Mouse (Mus musculus) liver, embryonic 12.5 days (tissue): Measurements from ENCODE around the gene Cask. TPM values are rescaled to one million over a fixed set of nuclear protein-coding genes. Genes with fewer than 3 reads are reported as not detected.

Experiments
- ATAC-seq: fragments of 200-750 bp; cut with Nextera tagmentation; 2 replicates; pipeline ENCODE4 v1.8.0; 2017; ENCODE audit warnings: moderate number of reproducible peaks, mild to moderate bottlenecking, moderate library complexity
- H3K27ac ChIP-seq: fragments of 300-500 bp; sonication (generic); 2 replicates; pipeline ENCODE4 v1.5.1; 2016; ENCODE audit warnings: mild to moderate bottlenecking
- H3K27me3 ChIP-seq: fragments of 300-500 bp; sonication (generic); replicated peaks from 2 replicates; pipeline ENCODE4 v1.6.1; 2016; ENCODE audit warnings: mild to moderate bottlenecking, moderate library complexity
- H3K36me3 ChIP-seq: fragments of 300-500 bp; sonication (generic); 2 replicates; pipeline ENCODE4 v1.6.1; 2016; ENCODE audit warnings: mild to moderate bottlenecking, moderate library complexity
- H3K4me1 ChIP-seq: fragments of 300-500 bp; sonication (generic); 2 replicates; pipeline ENCODE4 v1.6.1; 2016
- H3K4me2 ChIP-seq: fragments of 300-500 bp; sonication (generic); 2 replicates; pipeline ENCODE4 v1.6.1; 2016; ENCODE audit warnings: mild to moderate bottlenecking, moderate library complexity
- H3K4me3 ChIP-seq: fragments of 300-500 bp; sonication (generic); 2 replicates; pipeline ENCODE4 v1.5.1; 2016; ENCODE audit warnings: mild to moderate bottlenecking, moderate library complexity
- H3K9ac ChIP-seq: fragments of 300-500 bp; sonication (generic); 2 replicates; pipeline ENCODE4 v1.6.1; 2016; ENCODE audit warnings: mild to moderate bottlenecking, moderate library complexity
- H3K9me3 ChIP-seq: fragments of 300-500 bp; sonication (generic); replicated peaks from 2 replicates; pipeline ENCODE4 v1.6.1; 2016; ENCODE audit warnings: mild to moderate bottlenecking, moderate library complexity
- WGBS: fragments of 180-500 bp; shearing (Covaris S2); methylation state at CpG from one replicate; pipeline ENCODE4 v1.1.7; 2016; ENCODE audit not compliant: insufficient replicate concordance; 5-methylcytosine and 5-hydroxymethylcytosine counted together
- polyA plus RNA-seq: library from polyadenylated mRNA; unstranded; fragments of >200 nt; fragmentation: Nextera tagmentation; extraction: Ambion mirVana; gene quantifications from 2 replicates; pipeline ENCODE4 v1.2.1, GENCODE M21; 2016

Gene Cask
- 1.5 and 2.1 TPM in 2 replicates for polyA plus RNA-seq

DNA sequence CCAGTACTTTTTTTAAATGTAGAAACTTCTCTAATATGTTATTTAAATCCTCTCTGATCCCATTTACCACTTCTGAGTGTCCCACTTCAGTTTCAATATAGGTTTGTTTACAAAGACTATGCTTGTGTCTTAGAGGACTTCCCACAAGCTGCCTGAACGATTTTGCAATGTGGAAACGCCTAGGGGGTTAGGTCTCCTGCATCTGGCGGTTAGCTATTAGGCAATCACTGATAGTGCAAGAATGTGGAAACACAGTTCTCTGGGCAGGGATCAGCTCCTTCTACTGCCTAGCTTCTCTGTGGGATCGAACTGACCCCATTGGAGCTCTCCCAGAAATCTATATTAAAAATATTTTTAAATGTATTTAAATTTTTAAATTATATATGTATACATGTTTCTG lies at the start of gene Cask:
Cask (minus strand) TSS at position 83 of the 400 bp plus-strand sequence.
- no peaks in the 10 kb centered on the region for H3K9me3 ChIP-seq
- no peak for ATAC-seq
- no peak within 1 kb of the TSS for H3K4me2 ChIP-seq
- no peak within 1 kb of the TSS for H3K27ac ChIP-seq
- H3K9ac ChIP-seq, result no peak within 1 kb of the TSS
- H3K4me1 ChIP-seq, result peaks cover 9% of the 10 kb centered on the region; the same call in 1 of the 2 replicates
- H3K4me3 ChIP-seq, result no peak within 1 kb of the TSS
- 18% methylated on average over 4 of the region's 4 CpGs for WGBS
- H3K27me3 ChIP-seq, result no peaks in the 10 kb centered on the region
- no peaks in the 10 kb centered on the region for H3K36me3 ChIP-seq

DNA sequence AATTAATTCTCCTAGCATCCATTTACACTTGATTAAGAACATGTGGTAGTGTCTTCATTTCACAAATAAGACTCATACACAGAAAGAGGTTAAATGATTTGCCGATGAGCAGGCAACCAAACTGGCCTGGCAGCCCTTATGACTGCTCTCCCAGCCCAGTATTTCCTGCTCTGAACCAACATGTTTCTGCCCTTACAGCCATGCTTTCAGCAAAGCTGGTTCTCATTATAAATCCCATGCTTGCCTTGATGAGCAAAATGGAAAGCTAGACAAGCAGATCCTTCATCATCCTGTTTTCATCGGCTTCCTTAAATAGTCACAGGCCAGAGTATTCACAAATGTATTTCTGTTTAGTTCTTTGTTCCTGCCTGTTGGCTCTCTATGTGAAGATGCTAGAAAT lies 38.8 kb upstream of the Cask start:
- no peaks in the 10 kb centered on the region for H3K9me3 ChIP-seq
- no peaks in the 10 kb centered on the region for H3K36me3 ChIP-seq
- 75% methylated on average over 2 of the region's 2 CpGs for WGBS
- no peak overlapping the region for H3K9ac ChIP-seq
- H3K4me2 ChIP-seq, result no peak overlapping the region
- H3K4me1 ChIP-seq, result no peaks in the 10 kb centered on the region
- H3K27me3 ChIP-seq, result no peaks in the 10 kb centered on the region
- H3K4me3 ChIP-seq, result no peak overlapping the region
- no peak overlapping the region for H3K27ac ChIP-seq
- no peak for ATAC-seq

DNA sequence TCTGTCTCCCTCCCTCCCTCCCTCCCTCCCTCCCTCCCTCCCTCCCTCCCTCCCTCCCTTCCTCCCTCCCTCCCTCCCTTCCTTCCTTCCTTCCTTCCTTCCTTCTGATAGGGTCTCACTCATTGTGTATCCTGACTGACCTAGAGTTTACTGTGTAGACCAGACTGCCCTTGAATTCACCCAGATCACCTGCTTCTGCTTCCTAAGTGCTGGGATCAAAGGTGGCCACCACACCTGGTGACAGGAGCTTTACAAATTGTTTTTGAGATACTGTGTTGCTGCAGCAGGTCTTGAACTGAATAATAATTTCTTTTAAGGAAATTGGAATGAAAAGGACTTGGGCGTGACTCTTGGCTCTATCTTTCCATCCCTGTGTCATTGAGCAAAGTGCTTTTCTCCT lies 33.2 kb upstream of the Cask start:
- H3K27me3 ChIP-seq, result no peaks in the 10 kb centered on the region
- no peaks in the 10 kb centered on the region for H3K9me3 ChIP-seq
- H3K4me3 ChIP-seq, result no peak overlapping the region
- WGBS, result 40% methylated on average over 1 of the region's 1 CpGs
- H3K27ac ChIP-seq, result no peak overlapping the region
- H3K9ac ChIP-seq, result no peak overlapping the region
- H3K36me3 ChIP-seq, result no peaks in the 10 kb centered on the region
- H3K4me1 ChIP-seq, result no peaks in the 10 kb centered on the region
- no peak for ATAC-seq
- no peak overlapping the region for H3K4me2 ChIP-seq

DNA sequence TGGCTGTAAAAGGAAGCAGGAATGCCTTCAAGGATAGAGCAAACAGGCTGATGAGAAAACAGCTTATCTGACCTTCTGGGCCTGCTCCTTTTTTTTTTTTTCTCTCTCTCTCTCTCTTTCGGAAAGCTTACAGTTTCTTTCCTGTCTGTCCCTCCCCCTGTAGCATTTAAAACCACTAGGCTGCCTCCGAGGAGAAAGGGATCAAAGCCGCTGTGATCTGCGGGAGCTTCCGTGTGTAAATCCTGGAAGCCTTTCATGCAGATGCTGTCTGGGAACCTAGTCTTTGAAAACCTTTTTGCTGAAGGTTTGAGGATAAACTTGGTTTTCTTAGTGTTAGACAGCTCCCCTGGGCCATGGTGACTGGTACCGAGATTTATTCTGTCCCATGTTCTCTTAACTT lies 30.8 kb upstream of the Cask start:
- 28% methylated on average over 6 of the region's 6 CpGs for WGBS
- H3K27me3 ChIP-seq, result no peaks in the 10 kb centered on the region
- H3K9me3 ChIP-seq, result no peaks in the 10 kb centered on the region
- no peaks in the 10 kb centered on the region for H3K4me1 ChIP-seq
- no peaks in the 10 kb centered on the region for H3K36me3 ChIP-seq
- no peak overlapping the region for H3K27ac ChIP-seq
- ATAC-seq, result no peak
- no peak overlapping the region for H3K4me2 ChIP-seq
- no peak overlapping the region for H3K4me3 ChIP-seq
- no peak overlapping the region for H3K9ac ChIP-seq

DNA sequence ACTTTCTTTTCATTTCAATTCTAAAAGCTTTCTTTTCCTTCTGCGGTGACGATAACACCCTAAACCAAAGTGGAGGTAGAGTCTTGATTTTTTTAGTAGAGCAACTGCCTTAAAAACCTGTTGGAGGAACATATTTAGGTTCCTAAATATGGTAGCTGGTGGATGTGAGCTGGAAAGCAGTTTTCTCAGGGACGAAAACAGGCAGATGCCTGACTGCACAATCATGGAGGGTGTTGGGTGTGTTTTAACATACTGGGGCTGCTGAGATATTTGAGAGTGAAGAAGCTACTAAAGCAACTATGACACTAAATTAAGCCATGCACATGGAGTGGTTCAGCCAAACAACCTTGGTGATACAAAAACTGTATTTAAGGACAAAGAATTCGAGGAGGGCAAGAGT lies 9.0 kb upstream of the Cask start:
- Histone ChIP-seq H3K9me3 (no peaks in the 10 kb centered on the region), H3K9ac (no peak overlapping the region), H3K4me2 (no peak overlapping the region), H3K4me3 (no peak overlapping the region), H3K27me3 (no peaks in the 10 kb centered on the region), H3K4me1 (no peaks in the 10 kb centered on the region), H3K27ac (no peak overlapping the region), H3K36me3 (no peaks in the 10 kb centered on the region)
- no peak for ATAC-seq
- 71% methylated on average over 4 of the region's 4 CpGs for WGBS

DNA sequence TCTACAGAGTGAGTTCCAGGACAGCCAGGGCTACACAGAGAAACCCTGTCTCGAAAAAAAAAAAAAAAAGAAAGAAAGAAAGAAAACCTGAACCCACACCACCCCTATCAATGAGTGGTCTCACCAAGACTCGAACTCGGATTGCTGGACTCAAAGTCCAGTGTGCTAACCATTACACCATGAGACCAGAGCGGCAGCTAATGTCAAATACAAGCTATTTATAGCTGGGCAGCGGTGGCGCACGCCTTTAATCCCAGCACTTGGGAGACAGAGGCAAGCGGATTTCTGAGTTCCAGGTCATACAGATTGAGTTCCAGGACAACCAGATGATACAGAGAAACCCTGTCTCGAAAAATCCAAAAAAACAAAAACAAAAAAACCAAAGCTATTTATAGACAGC lies 7.9 kb upstream of the Cask start:
- Histone ChIP-seq H3K9ac (no peak overlapping the region), H3K27ac (no peak overlapping the region), H3K36me3 (no peaks in the 10 kb centered on the region), H3K4me2 (no peak overlapping the region), H3K9me3 (no peaks in the 10 kb centered on the region), H3K27me3 (no peaks in the 10 kb centered on the region), H3K4me3 (no peak overlapping the region), H3K4me1 (no peaks in the 10 kb centered on the region)
- 68% methylated on average over 9 of the region's 9 CpGs for WGBS
- no peak for ATAC-seq

DNA sequence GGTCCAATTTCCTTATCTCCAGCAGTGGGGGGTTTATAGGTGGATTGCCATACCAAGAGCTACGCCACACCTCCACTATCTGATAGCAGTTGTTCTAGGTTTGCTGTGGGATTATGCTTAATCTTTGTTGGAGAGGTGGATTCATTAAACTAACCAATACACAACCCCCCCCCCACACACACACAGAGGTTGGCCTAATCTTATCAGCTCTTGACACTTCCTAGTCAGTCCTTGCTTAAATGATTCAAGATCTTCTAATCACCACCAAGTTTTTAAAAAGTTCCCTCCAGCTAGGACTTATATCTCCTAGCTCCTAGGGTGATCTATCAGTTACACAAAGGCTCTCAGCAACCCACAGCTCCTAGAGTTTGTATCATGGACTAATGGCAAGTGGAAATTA lies 2.7 kb downstream of the Cask start:
- no peak overlapping the region for H3K27ac ChIP-seq
- H3K9me3 ChIP-seq, result no peaks in the 10 kb centered on the region
- 31% methylated on average over 1 of the region's 1 CpGs for WGBS
- H3K27me3 ChIP-seq, result peaks cover 8% of the 10 kb centered on the region; the same call in 1 of the 2 replicates
- H3K4me3 ChIP-seq, result no peak overlapping the region
- H3K36me3 ChIP-seq, result no peaks in the 10 kb centered on the region
- ATAC-seq, result no peak
- peak overlapping the region; percentile 84; the same call in 1 of the 2 replicates for H3K4me2 ChIP-seq
- no peak overlapping the region for H3K9ac ChIP-seq
- H3K4me1 ChIP-seq, result peaks cover 9% of the 10 kb centered on the region; the same call in 1 of the 2 replicates

DNA sequence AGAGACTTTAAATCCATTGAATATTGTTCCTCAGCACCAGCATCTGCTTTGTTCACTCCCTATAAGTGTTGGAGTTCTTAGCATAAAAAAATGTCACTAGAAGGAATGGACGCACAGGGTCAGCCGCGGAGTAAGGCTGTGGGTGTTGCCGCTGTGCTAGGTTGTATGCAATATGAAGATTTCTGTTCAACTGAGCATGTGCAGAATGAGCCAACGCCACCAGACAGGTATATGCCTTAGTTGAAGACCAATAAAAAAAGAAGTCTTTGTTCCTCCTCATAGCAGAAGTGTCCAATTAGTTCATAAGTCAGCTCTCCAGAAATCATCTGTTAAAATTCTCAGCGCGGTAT lies 3.7 kb downstream of the Cask start:
- 22% methylated on average over 7 of the region's 7 CpGs for WGBS
- peaks cover 8% of the 10 kb centered on the region; the same call in 1 of the 2 replicates for H3K27me3 ChIP-seq
- no peaks in the 10 kb centered on the region for H3K9me3 ChIP-seq
- H3K4me1 ChIP-seq, result peaks cover 9% of the 10 kb centered on the region; the same call in 1 of the 2 replicates
- peak overlapping the region; percentile 63 for H3K4me3 ChIP-seq
- no peaks in the 10 kb centered on the region for H3K36me3 ChIP-seq
- H3K9ac ChIP-seq, result peak overlapping the region; percentile 68
- peak overlapping the region; percentile 84 for H3K4me2 ChIP-seq
- no peak overlapping the region for H3K27ac ChIP-seq
- ATAC-seq, result 0 out of 2 replicates have a peak, but pooled peaks have one; percentile 29

DNA sequence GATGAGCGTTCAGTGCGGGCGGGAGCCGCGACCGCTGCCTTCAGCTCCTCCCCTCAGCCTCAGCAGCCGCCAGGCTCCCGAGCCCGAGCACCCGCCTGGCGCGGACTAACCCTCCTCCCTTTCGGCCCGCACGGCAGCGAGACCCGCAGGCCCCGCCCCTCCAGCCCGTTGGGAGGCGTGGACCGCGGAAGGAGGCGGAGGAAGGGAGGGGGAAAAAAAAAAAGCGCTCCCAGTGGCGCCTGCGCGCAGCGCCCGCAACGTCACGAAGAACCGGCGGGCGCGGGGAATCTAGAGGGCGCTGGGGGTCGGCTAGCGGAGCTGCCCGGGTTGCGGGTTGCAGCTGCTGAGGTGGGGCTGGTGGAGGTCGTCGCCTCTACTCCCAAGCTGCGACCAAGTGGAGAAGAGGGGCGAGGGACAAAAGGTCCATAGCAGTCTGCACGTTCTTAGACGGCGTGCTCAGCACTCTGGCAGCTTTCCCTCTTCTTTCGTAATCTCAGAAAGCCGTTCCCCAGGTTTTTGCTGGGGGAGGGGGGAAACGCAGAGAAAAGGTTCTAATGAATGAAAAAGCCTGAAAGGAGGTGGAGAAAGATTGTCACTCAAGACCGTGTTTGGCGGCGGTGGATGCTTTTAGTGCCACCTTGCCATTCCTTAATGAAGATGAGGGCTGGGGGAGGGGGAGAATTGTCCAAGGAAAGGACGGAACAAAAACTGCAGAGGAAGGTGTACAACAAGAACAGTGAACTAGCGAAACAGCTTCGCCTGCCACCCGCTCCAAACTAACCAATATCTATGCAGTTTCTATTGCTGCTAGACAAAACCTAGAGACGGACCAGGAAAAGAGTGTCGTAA lies 4.3 kb downstream of the Cask start:
- Histone ChIP-seq H3K27ac (peak overlapping the region; percentile 62; the same call in 1 of the 2 replicates), H3K9ac (peak overlapping the region; percentile 68), H3K4me1 (peaks cover 9% of the 10 kb centered on the region; the same call in 1 of the 2 replicates), H3K4me2 (peak overlapping the region; percentile 84), H3K4me3 (peak overlapping the region; percentile 63), H3K9me3 (no peaks in the 10 kb centered on the region), H3K27me3 (peaks cover 8% of the 10 kb centered on the region; the same call in 1 of the 2 replicates), H3K36me3 (no peaks in the 10 kb centered on the region)
- WGBS, result 6% methylated on average over 56 of the region's 59 CpGs
- peak; percentile 89 for ATAC-seq

DNA sequence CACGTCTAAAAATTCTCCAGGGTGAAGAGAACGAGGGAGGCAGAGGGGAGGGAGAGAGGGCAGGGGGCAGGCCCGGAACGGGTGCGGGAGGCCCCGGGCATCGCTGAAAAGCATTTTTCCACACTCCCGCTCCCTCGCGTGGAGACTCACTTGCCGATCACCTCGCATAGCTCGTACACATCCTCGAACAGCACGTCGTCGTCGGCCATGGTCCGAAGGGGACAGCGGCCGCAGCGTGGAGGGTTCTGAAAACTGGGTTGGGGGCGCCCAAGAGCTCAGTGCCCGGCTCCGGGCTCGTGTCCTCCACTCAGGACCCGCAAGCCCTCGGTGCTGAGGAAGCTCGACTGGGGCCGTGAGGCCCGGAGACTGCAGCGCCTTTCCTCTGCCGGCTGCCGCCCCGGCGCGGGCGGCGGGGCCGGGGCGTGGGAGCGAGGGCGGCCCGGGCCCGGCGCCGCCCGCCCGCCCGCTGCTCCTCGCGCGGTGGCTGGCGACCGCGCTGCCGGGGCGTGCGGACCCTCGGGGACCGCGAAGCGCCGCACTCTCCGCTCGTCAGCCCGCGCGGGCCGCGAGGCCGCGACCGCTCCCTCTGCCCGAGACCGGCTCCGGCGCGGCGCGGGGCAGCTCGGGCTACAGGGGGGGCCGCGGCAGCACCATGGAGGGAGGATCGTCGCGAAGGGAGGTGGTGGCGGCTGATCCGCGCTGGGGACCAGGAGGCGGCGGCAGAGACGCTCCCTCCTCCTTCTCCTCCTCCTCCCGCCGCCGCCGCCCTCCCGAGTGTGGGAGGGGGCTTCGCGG lies 5.1 kb downstream of the Cask start:
- Histone ChIP-seq H3K4me3 (peak overlapping the region; percentile 63), H3K4me2 (peak overlapping the region; percentile 84), H3K27me3 (peaks cover 8% of the 10 kb centered on the region; the same call in 1 of the 2 replicates), H3K4me1 (peaks cover 9% of the 10 kb centered on the region; the same call in 1 of the 2 replicates), H3K36me3 (no peaks in the 10 kb centered on the region), H3K9me3 (no peaks in the 10 kb centered on the region), H3K27ac (peak overlapping the region; percentile 62; the same call in 1 of the 2 replicates), H3K9ac (peak overlapping the region; percentile 68)
- WGBS, result 15% methylated on average over 51 of the region's 100 CpGs
- peak; percentile 80 for ATAC-seq

DNA sequence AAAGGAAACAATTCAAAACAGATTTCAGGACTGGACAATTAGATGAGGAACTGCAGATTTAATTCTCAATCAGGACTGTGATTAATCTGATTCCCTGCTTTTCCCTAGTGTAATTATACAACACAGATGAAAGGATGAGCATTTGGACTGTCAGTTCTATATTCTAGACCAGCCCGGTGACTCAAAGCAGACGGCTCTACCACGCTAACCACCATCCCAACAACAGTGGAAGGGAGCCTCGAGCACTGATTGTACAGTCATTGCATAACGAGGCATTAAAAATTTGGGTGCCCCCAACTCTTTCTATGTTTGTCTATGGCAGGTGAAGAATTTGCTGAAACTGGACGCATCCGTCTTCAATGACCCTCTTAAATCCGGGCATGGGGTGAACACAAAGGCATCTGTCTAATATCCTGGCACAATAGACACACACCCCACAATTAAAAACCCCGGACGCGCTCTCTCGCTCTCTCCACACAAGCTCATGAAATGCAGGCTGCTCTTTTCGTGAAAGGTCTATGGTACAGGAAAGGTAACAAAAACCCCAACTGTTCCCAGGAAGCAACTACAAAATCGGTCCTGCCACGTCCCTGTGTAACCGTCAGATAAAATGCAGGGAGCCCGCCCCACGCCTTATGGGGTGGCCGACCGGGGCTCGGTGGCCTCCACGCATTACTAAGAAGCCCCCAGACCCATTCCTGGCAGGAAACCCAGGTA lies 5.9 kb downstream of the Cask start:
- peak overlapping the region; percentile 68 for H3K9ac ChIP-seq
- H3K4me2 ChIP-seq, result peak overlapping the region; percentile 84
- no peak overlapping the region for H3K27ac ChIP-seq
- H3K9me3 ChIP-seq, result no peaks in the 10 kb centered on the region
- no peaks in the 10 kb centered on the region for H3K36me3 ChIP-seq
- peaks cover 8% of the 10 kb centered on the region; the same call in 1 of the 2 replicates for H3K27me3 ChIP-seq
- peak overlapping the region; percentile 63 for H3K4me3 ChIP-seq
- 7% methylated on average over 22 of the region's 22 CpGs for WGBS
- no peak for ATAC-seq
- peaks cover 9% of the 10 kb centered on the region; the same call in 1 of the 2 replicates for H3K4me1 ChIP-seq
